Mouse (Mus musculus): ENCODE data around the gene Csnk2b. TPM values are rescaled to one million over a fixed set of nuclear protein-coding genes. Genes with fewer than 3 reads are reported as not detected.

Gene Csnk2b
- total and polyA plus RNA-seq, 3 experiments, result 149 to 301 (median 170) TPM

DNA sequence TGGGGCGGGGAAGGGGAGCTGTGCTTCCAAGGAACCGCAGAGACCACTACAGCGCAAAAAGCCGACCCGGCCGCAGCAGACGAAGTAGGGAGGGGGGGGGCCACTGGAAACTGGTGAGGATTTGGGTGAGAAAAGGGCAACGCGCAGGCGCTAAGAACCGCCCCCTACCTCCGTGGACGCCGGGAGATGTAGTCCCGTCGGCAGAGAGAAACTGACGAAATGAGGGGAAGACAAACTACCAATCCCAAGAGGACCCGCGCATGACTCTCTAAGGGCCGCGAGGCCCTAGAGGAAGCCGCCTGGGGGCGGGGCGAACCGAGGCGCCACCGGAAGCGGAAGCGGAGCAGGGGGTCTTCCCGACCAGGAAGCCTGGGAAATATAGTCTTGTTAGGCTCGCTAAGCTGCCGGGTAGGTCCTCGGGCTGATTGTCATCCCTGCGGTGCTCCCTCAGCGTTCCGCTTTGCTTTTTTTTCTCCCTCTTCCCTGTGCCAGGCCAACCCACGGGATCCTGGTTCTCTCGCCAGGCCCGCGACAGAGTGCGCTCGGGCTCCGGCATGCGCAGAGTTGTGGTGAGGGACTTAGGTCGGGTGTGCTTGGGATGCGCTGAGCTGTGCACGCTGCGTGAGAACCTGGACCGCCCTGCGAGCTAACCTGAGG is 582 bp downstream of the Csnk2b start, which contains the start of gene Gpank1:
Gene Gpank1, plus strand, starts transcription at position 313 of the 657 bp plus-strand sequence.
- Histone ChIP-seq H3K27me3 (ENCODE audit: control insufficient read depth, insufficient read depth, low read length) (no peaks in the 10 kb centered on the region), H3K9ac (ENCODE audit: low read depth, low read length) (peak within 1 kb of the TSS; percentile 88), H3K79me2 (replicated peaks; ENCODE audit: control insufficient read depth, insufficient read depth, low read length) (peaks cover 5% of the 10 kb centered on the region; the same call in 1 of the 2 replicates), H3K4me1 (ENCODE audit: control insufficient read depth, insufficient read depth, low read length) (peaks cover 8% of the 10 kb centered on the region), H3K36me3 (ENCODE audit: control insufficient read depth, insufficient read depth, low read length) (peaks cover 6% of the 10 kb centered on the region), H3K4me3 (peak within 1 kb of the TSS; percentile 100), H3K27ac (peak within 1 kb of the TSS; percentile 91)
- WGBS, result under 1% methylated on average over 50 of the region's 50 CpGs
- DNase-seq, result peak; percentile 97 to 99
- intact Hi-C loops (cut with DNase I), result loop anchor here (2.0 to 5.0 kb wide), 3 partner anchors 14 to 116 kb away; partner anchors contain the start of genes Bag6 and Nfkbil1
- TF ChIP-seq CTCF (IDR thresholded peaks at IDR 0.05) (peak; percentile 9; the same call in 1 of the 2 replicates), POLR2A (IDR thresholded peaks at IDR 0.05; ENCODE audit: insufficient read depth, low read depth, low read length) (peak; percentile 77), EP300 (IDR thresholded peaks at IDR 0.05; ENCODE audit: insufficient read depth, low read depth, low read length) (no peak)

- H3K4me1 ChIP-seq (ENCODE audit: control insufficient read depth, insufficient read depth, low read length), result peaks cover 8% of the 10 kb centered on the region
- peak overlapping the region; percentile 100 for H3K4me3 ChIP-seq
- DNase-seq, result no peak
- TF ChIP-seq EP300 (IDR thresholded peaks at IDR 0.05; ENCODE audit: insufficient read depth, low read depth, low read length) (no peak), CTCF (IDR thresholded peaks at IDR 0.05) (no peak), POLR2A (IDR thresholded peaks at IDR 0.05; ENCODE audit: insufficient read depth, low read depth, low read length) (no peak)
- no peaks in the 10 kb centered on the region for H3K27me3 ChIP-seq (ENCODE audit: control insufficient read depth, insufficient read depth, low read length)
- intact Hi-C loops (cut with DNase I), result loop anchor here (2.0 to 5.0 kb wide), 3 partner anchors 14 to 117 kb away; partner anchors contain the start of genes Bag6 and Nfkbil1
- under 1% methylated on average over 33 of the region's 33 CpGs for WGBS
- peaks cover 6% of the 10 kb centered on the region for H3K36me3 ChIP-seq (ENCODE audit: control insufficient read depth, insufficient read depth, low read length)
- H3K27ac ChIP-seq, result peak overlapping the region; percentile 91
- H3K79me2 ChIP-seq (replicated peaks; ENCODE audit: control insufficient read depth, insufficient read depth, low read length), result peaks cover 5% of the 10 kb centered on the region; the same call in 1 of the 2 replicates
- peak overlapping the region; percentile 88 for H3K9ac ChIP-seq (ENCODE audit: low read depth, low read length)
Measured at GRCm38 (mm10) chr17:35120745-35121142, 1.1 kb downstream of the Csnk2b start.

DNA sequence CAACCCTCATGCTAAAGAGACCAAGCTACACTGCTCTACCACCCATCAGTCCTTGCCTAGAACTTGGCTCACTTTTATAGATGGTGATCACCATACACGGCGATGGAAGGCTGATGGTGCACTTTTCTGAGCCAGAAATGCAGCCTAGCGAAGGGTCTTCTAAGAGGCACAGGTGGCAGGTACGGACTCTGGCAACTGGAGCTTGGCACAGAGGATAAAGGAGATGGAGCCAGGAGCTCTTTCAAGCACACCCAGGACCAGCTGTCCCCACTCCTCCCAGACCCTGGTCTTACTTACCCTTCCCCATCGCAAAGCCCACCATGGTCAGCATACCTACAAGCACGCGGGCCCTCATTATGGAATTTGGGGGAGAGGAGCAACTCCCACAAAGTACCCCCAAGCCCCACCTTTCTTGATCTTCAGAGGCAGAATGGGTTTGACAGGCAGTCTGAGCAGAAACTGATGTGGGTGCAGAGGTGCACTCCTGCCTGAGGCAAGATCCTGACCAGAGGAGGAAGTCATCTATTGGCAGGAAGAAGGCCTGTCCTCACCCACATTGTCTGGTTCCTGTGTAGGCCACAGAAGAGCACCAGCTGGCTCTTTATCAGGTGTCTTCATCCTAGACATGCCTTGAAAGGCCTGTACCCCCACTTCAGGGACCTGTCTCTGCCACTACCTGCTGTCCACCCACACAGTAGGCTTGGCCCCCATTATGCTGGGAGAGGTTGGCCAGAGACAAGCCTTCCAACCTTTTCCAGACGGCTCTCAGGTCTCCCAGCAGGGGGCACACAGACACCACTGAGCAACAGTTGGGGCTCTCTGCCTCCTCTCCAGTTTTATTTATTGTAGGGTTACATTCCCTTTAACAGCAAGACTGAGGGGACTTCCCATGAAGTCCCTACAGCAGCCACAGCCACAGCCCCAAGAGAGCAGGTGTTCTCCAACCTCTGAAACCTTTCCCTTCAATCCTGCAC is 6.5 kb downstream of the Csnk2b start, which contains the start of gene Ly6g5b:
Gene Ly6g5b, minus strand, starts transcription at position 383 of the 974 bp plus-strand sequence.
- Histone ChIP-seq H3K9ac (ENCODE audit: low read depth, low read length) (no peak within 1 kb of the TSS), H3K79me2 (replicated peaks; ENCODE audit: control insufficient read depth, insufficient read depth, low read length) (peaks cover 2% of the 10 kb centered on the region; the same call in 1 of the 2 replicates), H3K36me3 (ENCODE audit: control insufficient read depth, insufficient read depth, low read length) (peaks cover 6% of the 10 kb centered on the region), H3K4me1 (ENCODE audit: control insufficient read depth, insufficient read depth, low read length) (peaks cover 4% of the 10 kb centered on the region), H3K27me3 (ENCODE audit: control insufficient read depth, insufficient read depth, low read length) (no peaks in the 10 kb centered on the region), H3K4me3 (no peak within 1 kb of the TSS), H3K27ac (no peak within 1 kb of the TSS)
- intact Hi-C loops (cut with DNase I), result no loop called here
- WGBS, result 85% methylated on average over 8 of the region's 8 CpGs
- no peak for TF ChIP-seq EP300 (IDR thresholded peaks at IDR 0.05; ENCODE audit: insufficient read depth, low read depth, low read length)
- TF ChIP-seq CTCF (IDR thresholded peaks at IDR 0.05), result peak; percentile 56
- TF ChIP-seq POLR2A (IDR thresholded peaks at IDR 0.05; ENCODE audit: insufficient read depth, low read depth, low read length), result no peak
- no peak for DNase-seq

GRCm38 (mm10) chr17:35111774-35112173 is 10.1 kb downstream of the Csnk2b start:
- no peaks in the 10 kb centered on the region for H3K27me3 ChIP-seq (ENCODE audit: control insufficient read depth, insufficient read depth, low read length)

GRCm38 (mm10) chr17:35108097-35108496 is 13.8 kb downstream of the Csnk2b start, which contains the start of gene Ly6g5c:
Gene Ly6g5c, plus strand, starts transcription at chr17:35108279.
- Histone ChIP-seq H3K27ac (no peak within 1 kb of the TSS), H3K36me3 (ENCODE audit: control insufficient read depth, insufficient read depth, low read length) (no peaks in the 10 kb centered on the region), H3K4me1 (ENCODE audit: control insufficient read depth, insufficient read depth, low read length) (peaks cover 2% of the 10 kb centered on the region), H3K9ac (ENCODE audit: low read depth, low read length) (no peak within 1 kb of the TSS), H3K79me2 (replicated peaks; ENCODE audit: control insufficient read depth, insufficient read depth, low read length) (no peaks in the 10 kb centered on the region), H3K4me3 (no peak within 1 kb of the TSS), H3K27me3 (ENCODE audit: control insufficient read depth, insufficient read depth, low read length) (no peaks in the 10 kb centered on the region)
- 73% methylated on average over 6 of the region's 6 CpGs for WGBS
- no peak for DNase-seq
- intact Hi-C loops (cut with DNase I), result no loop called here
- no peak for TF ChIP-seq CTCF (IDR thresholded peaks at IDR 0.05)
- TF ChIP-seq EP300 (IDR thresholded peaks at IDR 0.05; ENCODE audit: insufficient read depth, low read depth, low read length), result no peak
- TF ChIP-seq POLR2A (IDR thresholded peaks at IDR 0.05; ENCODE audit: insufficient read depth, low read depth, low read length), result no peak

More at GRCm38 (mm10) chr17:35111774-35112173, 10.1 kb downstream of the Csnk2b start:
- peak; percentile 29; the same call in 1 of the 2 replicates for TF ChIP-seq POLR2A (IDR thresholded peaks at IDR 0.05; ENCODE audit: insufficient read depth, low read depth, low read length)
- no peak for TF ChIP-seq CTCF (IDR thresholded peaks at IDR 0.05)
- Histone ChIP-seq H3K36me3 (ENCODE audit: control insufficient read depth, insufficient read depth, low read length) (no peaks in the 10 kb centered on the region), H3K4me1 (ENCODE audit: control insufficient read depth, insufficient read depth, low read length) (peaks cover 2% of the 10 kb centered on the region), H3K4me3 (peak overlapping the region; percentile 12; the same call in 1 of the 2 replicates), H3K79me2 (replicated peaks; ENCODE audit: control insufficient read depth, insufficient read depth, low read length) (no peaks in the 10 kb centered on the region), H3K9ac (ENCODE audit: low read depth, low read length) (peak overlapping the region; percentile 34; the same call in 1 of the 2 replicates), H3K27ac (no peak overlapping the region; the same call in 1 of the 2 replicates)
- intact Hi-C loops (cut with DNase I), result no loop called here
- DNase-seq, result no peak
- WGBS, result 33% methylated on average over 9 of the region's 9 CpGs
